Comparison of ENCODE assay signal across 17 mouse cellular contexts in genomic region chr5:27641876-27642275, GRCm38 (mm10).
"Had no signal": no experiment of that assay in that cellular context is flagged by ENCODE, and none has a peak within 500 bp of the region (broad histone marks: within the 10 kb centered on the region; RNA-seq: fewer than 3 reads in every experiment).

No protein-coding gene starts in this region.

- ATAC-seq: forebrain, postnatal 0 days; hindbrain, postnatal 0 days; intestine, embryonic 16.5 days; liver, embryonic 12.5 days had no signal

- DNase-seq: forebrain, postnatal 0 days; gastrocnemius, postnatal 14 days; gastrocnemius, postnatal 36 days; heart, adult 18-20 months; heart, postnatal 14 days; heart, postnatal 36 days; kidney, adult 11 months; kidney, adult 2 months; kidney, adult 9 months; kidney, postnatal 14 days; kidney, postnatal 36 days; layer of hippocampus, adult 9-11 months; layer of hippocampus, postnatal 36 days; left cerebral cortex, postnatal 4 days had no signal
